Mouse (Mus musculus) embryo, embryonic 10 days (tissue): Measurements from ENCODE around the gene Map7.

Source experiments
- DNase-seq: peaks from one replicate; pipeline ENCODE4 v3.0.0-alpha.2; 2015; ENCODE audit warnings: low spot score

Gene Map7

DNA sequence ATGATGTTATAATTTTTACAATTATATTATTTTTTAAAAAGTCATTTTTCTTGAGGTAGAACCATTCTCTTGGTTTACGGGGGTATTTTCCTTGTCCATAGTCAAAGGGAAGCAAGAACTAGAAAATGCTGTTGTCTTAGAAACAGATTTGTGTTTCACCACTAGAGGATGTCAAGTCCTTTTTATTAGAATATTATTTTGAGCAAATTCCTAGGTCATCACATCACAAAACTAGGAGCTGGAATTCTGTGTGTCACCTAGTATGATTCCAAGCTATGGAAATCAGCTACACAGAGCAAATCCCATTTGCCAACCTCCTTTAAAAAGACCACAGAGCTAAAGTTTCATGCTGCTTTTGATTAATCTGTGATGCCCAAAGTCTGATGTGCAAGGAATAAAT lies 3.9 kb downstream of the Map7 start:
- DNase-seq, result no peak

DNA sequence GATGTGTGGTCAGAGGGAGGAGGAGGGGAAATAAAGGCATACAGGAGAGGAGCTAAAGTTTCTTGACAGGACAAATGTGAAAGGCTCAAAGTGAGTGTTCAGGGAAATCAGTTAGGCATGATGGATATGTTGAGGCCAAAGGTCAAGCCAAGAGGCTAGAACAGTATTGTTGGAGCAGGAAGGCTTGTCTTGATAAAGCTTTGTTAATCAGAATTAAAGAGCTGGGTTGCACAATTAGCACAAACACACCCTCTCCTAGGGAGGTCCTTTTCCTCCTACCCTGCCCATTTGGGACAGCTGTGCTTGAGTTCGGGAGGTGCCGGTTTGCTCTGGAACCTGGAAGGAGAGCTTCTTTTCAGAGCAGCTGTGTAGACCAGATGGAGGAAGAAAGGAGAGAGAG lies 5.2 kb downstream of the Map7 start:
- DNase-seq, result peak; percentile 61

GRCm38 (mm10) chr10:20155401-20155800 lies 7.1 kb downstream of the Map7 start:
- no peak for DNase-seq

- DNase-seq, result no peak
Measured at GRCm38 (mm10) chr10:20157021-20157726, 8.9 kb downstream of the Map7 start.

- no peak for DNase-seq
Measured at GRCm38 (mm10) chr10:20158756-20159155, 10.5 kb downstream of the Map7 start.

DNA sequence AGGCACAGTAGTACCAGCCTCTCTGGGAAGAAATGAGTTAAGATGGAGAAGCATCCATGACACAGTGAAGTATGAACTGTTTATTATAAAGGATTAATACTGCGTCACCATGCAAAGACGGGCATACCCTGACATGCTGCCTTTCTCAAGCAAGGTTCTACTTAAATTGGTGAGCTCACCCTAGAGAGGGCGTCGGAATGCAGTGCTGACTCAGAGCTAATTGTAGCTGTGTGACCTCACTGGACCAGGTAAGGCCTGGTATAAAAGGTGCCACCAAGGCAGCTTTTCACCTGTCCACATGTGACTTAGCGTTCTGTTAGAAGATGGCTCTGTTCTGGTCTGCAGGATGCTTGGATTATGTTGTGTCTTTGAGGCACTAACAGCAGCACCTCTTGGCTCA lies 11.0 kb downstream of the Map7 start:
- DNase-seq, result no peak

- DNase-seq, result no peak
Measured at GRCm38 (mm10) chr10:20160914-20161313, 12.6 kb downstream of the Map7 start.

GRCm38 (mm10) chr10:20164810-20165209 lies 16.5 kb downstream of the Map7 start:
- DNase-seq, result no peak

GRCm38 (mm10) chr10:20166797-20167196 lies 18.5 kb downstream of the Map7 start:
- no peak for DNase-seq

DNA sequence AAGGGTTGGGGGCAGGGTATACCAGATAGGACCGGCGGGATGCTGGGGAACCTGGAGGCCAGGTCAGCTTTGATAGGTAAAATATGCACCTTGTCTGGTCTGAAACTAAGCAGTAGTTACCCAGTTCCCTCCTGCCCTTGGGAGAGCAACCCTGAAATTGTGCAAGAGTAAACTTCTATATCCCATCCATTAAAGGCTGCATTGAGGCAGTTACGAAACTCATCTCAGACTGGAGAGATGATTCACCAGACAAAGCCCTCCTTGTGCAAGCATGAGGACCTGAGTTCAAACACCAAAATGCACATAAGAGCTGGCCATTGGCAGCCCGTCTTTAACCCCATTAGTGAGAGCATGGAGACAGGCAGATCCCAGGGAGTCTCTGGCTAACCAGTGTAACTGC lies 19.2 kb downstream of the Map7 start:
- no peak for DNase-seq

DNA sequence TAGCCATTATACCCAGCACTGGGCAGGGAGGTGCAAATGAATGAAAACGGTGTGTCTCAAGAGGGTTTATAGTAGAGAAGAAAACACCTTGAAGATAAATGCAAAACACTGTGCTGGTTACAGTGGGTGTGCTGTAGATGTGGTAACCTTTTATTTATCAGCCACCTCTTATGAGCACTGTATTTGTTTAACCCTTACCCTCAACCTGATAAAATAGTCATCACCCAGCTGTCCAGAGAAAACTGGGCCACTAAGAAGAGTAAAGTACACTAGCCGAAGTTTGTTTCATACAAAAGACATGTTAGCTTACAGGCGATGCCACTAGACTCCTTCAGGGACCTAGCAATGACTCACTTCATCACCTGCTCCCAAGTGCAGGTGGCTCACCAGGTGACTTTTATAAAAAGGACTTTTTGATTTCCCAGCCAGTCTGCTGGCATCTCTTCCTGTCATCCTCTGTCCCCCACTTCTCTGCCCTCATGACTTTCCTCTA lies 21.0 kb downstream of the Map7 start:
- DNase-seq, result no peak

- no peak for DNase-seq
Measured at GRCm38 (mm10) chr10:20169927-20170604, 21.8 kb downstream of the Map7 start.

DNA sequence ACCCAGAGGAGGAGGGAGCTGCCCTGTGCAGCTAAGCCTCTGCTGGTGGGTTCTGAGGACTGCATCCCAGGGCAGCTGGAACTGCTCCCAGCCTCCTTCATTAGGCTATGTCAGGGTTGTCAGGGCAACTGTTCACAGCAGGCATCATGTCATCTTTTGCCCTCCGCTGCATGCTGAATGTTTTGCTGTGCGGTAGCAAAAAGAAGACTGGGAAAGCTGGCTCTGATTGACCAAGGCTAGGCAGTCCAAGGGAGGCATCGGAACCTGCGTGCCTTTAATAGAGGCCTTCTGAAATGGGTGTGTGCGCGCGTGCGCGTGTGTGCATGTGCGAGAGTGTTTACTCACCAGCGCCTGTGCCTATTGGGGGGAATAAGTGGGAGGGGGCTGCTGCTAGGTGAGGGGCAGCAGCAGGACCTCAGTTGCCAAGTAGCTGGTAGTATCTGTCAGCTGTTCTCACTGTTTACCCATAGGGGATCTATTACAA lies 22.4 kb downstream of the Map7 start:
- peak; percentile 86 for DNase-seq

- DNase-seq, result no peak
Measured at GRCm38 (mm10) chr10:20171209-20171608, 22.9 kb downstream of the Map7 start.

DNA sequence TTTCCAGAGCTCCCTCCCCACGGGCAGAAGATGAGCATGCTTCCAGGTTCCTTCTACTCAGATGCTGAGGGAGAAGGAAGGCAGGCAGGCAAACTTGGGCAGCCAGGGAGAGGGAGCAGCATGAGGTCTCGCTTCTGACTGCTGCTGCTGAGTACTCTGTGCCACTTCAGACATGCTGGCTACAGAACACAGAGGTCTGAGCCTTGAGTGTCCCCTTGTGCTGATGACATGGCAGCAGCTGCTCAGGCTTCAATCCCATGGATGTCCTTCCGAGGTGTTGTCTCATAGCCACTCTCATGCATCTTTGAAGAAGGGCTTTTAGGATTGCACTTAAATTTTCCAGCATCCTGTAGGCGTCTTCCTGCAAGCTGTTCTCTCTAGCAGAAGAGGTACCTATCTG lies 23.5 kb downstream of the Map7 start:
- DNase-seq, result no peak

DNA sequence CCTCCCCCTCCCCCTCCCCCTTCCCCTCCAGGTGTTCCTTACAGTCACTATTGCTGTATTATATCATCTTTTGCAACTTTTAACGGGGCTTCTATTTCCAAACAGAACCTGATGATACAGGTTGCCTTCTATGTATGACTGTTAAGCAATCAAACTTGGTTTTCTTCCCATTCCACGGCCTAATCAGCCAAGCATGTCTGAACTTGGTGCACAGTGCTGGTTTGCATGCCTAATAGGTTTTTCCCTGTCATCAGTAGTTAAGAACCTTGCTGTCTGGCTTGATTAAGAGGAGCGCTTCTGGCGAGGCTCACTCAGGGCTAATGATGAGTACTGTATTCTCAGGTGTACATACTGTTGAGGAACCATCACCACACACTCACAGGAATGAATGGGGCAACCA lies 25.5 kb downstream of the Map7 start:
- DNase-seq, result no peak

DNA sequence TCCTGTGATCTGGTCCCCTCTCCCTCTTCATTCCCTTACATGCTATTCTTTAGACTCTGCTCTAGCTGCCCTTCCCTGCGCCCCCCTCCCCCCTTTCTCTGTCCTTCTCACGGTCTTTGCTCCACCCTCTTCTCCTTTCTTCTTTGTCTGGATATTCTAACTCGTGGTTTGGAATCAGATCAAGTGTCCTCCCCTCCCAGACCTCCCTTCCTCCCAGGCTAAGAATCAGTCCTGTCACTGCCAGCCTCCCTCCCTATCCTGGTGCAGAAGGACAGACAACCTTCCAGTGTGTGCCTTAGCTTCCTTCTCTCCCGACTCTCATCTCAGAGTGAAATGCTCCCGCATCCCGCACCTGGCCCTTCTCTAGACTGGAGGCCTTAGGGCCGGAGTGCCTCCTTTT lies 27.8 kb downstream of the Map7 start:
- no peak for DNase-seq

DNA sequence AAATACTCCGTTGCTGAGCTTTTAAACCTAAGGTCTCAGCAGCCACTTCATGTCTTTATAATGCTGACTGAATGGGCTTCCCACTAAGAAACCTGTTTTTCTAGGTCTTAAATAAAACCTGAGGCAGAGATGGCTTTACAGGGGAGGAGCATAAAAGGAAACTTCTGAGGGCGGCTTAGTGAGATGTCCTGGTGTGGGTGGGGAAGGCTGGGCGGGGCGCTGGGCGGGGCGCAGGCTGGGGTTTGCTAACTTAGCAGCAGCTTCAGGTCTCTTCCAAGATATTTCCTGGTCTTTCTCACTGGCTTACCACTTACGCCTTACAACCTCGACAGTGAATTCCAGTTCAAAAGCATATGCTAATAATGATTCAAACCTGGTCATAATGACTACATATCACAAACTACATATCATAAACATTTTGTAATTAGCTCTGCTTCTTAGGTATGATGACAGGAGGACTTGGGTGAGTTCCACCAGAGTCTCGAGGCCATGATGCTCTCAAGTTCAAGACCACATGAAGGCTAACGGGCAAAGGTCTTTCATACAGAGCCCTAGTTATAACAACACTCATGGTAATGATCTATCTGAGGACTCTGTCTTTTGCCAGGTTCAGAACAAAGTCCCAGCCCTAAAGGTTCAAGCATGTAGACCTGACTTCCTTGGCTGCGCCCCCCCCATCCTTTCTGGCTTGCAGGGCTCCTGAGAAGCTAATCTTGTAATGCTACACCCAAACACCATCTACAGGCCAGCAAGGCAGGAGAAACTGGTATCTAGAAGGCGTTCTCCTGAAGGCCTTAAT lies 30.7 kb downstream of the Map7 start:
- DNase-seq, result no peak

- DNase-seq, result no peak
Measured at GRCm38 (mm10) chr10:20181198-20181597, 32.9 kb downstream of the Map7 start.

GRCm38 (mm10) chr10:20181680-20182399 lies 33.6 kb downstream of the Map7 start:
- no peak for DNase-seq

DNA sequence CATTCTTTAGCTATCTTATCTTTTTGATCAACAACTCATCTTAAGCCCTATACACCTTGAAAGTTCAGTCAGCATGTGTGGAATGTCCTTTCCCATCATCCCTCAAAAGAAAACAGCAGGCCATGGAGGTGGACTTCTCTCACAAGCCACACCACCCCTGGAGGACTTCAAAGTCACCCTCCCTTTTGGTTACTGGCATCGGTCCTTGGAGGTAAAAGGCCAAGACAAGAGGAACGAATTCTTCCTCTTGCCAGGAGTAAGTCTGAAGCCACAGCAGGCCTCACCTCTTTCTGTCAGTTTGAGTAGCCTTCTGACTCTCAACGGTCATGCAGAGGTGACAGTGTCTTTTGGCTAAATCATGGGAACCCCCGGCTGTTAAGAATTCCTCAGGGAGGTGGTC lies 36.1 kb downstream of the Map7 start:
- no peak for DNase-seq

DNA sequence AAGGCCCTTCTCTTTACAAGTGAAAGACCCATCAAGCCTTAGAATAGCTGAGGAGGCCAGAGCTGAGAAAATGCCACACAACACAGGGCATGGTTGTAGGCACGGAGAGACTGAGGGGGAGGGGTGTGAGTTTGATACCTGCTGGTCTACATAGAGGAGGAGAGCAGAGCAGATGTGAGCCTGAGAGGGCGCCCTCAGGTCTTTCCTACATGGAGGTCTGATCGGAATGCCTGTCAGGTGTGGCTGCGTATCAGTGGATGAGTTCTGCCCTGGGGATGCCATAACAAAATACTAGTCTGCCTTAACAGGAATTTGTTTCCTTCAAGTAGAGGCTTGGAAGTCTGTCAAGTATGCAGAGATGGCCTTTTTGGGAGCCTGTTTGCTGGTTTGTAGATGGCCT lies 37.0 kb downstream of the Map7 start:
- no peak for DNase-seq
